Mouse (Mus musculus) heart, postnatal 10 days (tissue): ENCODE data around the gene Itga10. TPM values are rescaled to one million over a fixed set of nuclear protein-coding genes. Genes with fewer than 3 reads are reported as not detected.
"Not testable (repeated sequence)": the region's sequence is repeated elsewhere in the genome, so short reads cannot be mapped to it uniquely, and the experiment has no call there.

Source experiments
- DNase-seq, 2 experiments: peaks; one replicate each; pipeline ENCODE4 v3.0.0; 2021
- intact Hi-C: fragments of 180-260 bp; cut with DNase I; formaldehyde crosslinking; loops from one replicate; pipeline ENCODE4 v1.15.1; 2025
- total RNA-seq, 2 experiments: library from RNA; stranded (reverse); gene quantifications; 2 replicates each; pipeline ENCODE4 v1.2.3; 2021

Gene Itga10
- 1 to 10 TPM in 1 of 2 experiments, under 1 TPM in 1; 0.60 to 1.5 TPM for total RNA-seq

DNA sequence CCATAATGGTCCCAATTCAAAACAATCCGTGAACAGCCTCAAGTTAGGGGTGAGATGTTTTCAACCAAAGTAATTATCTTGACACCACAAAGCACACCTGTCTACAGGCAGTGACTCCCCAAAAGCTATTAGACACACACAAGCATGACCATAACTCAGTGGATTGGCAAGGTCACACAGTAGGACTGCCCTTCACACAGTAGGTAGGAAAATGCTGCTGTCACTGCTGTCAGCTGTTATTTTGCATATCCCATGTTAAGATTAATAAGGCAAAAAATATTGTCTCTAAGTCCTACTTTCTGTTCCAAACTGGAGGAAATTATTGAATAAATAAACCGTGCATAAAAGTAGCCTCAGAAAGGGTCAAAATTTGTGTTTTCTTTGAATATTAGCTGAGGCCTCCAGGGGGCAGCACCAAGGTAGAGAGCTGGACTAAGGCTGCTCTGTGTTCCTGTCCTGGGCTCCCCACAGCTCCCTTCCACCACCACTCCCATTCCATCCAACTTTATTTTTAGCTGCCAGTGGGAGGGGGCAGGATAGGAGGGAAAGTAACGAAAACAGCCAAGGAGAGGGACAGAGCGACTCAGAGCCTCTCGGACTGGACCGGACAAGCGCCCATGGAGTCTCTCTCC is at the start of gene Itga10:
TSS of gene Itga10 (plus strand) at position 567 of the 632 bp plus-strand sequence.
- intact Hi-C loops = loop anchor here (2.0 kb wide), 1 partner anchor 18 kb away; no protein-coding TSS in a partner anchor
- DNase-seq = peak; percentile 52 to 73

DNA sequence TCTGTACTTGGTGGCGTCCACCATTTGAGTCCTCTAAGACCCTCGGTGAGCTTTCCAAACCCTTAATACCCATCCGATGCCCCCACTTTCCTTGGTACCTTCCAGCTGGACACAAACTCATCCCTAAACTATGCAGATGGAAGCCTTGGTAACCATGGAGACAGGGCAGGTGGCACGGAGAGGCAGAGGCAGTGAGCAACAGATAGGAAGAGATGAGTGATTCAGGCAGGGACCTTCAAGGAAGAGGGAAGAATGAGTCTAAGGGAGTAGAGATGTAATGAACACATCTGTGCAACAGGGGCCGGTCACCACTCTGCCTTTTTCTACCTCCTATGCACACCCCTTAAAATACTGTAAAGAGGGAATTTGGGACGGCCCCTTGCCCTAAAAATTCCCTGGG is 49.7 kb upstream of the Itga10 start:
- intact Hi-C loops = no loop called here
- no peak for DNase-seq

DNA sequence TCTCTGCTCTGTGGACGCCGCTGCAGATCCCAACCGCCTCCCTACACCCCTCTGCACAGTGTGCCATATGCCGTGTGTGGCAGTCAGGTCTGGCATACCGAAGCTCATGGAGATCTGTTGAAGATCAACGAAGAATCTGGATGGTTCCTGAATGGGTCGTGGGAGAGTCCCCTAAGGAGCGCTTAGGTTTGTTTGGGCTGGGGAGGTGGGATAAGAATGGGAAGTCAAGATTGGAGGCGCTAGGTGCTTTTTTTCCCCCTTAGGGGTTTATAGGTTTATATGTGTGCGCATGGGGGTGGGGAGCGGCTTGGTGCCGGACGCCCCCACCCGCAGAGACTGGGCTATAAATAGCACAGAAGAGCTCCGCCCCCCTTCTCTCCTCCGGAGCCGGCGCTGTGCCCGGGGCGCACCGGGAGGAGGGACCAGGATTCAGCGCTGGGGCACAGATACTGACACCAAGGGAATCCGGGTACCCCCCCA is 49.1 kb upstream of the Itga10 start, which contains the start of gene Ankrd34a:
TSS of gene Ankrd34a (plus strand) at position 409 of the 480 bp plus-strand sequence.
- DNase-seq = peak; percentile 72 to 77
- intact Hi-C loops = no loop called here

DNA sequence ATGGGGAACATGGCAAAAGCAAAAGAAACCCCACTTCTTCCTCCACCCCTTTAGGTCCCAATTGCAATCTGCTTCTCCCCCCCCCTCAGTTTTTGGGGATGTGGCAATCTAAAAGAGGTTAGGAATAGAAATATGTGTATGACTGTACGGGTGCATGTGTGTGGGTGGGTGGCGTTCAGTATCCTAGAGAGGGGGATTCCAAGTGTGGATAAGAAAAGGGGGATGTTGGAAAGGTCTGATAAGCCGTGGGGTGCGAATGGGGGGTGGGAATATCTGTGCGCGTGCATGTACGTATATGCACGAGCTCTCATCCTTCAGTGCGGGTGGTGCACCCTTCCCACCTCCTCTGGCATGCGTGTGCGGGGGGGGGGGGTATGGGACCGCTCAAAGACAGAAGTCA is 48.5 kb upstream of the Itga10 start:
- DNase-seq = peak in 1 of 2 experiments; percentile 16
- intact Hi-C loops = no loop called here

DNA sequence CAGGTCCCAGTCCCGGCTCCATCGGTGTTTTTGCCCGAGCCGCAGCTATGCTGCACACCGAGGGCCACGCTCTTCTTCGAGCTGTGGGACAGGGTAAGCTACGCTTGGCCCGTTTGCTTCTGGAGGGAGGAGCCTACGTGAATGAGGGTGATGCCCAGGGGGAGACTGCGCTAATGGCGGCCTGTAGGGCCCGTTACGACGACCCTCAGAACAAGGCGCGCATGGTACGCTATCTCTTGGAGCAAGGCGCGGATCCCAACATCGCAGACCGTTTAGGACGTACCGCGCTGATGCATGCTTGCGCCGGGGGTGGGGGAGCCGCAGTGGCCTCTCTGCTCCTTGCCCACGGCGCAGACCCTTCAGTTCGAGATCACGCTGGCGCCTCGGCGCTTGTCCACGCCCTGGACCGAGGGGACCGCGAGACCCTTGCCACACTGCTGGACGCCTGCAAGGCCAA is 47.9 kb upstream of the Itga10 start:
- intact Hi-C loops = no loop called here
- DNase-seq = peak; percentile 49 to 54

DNA sequence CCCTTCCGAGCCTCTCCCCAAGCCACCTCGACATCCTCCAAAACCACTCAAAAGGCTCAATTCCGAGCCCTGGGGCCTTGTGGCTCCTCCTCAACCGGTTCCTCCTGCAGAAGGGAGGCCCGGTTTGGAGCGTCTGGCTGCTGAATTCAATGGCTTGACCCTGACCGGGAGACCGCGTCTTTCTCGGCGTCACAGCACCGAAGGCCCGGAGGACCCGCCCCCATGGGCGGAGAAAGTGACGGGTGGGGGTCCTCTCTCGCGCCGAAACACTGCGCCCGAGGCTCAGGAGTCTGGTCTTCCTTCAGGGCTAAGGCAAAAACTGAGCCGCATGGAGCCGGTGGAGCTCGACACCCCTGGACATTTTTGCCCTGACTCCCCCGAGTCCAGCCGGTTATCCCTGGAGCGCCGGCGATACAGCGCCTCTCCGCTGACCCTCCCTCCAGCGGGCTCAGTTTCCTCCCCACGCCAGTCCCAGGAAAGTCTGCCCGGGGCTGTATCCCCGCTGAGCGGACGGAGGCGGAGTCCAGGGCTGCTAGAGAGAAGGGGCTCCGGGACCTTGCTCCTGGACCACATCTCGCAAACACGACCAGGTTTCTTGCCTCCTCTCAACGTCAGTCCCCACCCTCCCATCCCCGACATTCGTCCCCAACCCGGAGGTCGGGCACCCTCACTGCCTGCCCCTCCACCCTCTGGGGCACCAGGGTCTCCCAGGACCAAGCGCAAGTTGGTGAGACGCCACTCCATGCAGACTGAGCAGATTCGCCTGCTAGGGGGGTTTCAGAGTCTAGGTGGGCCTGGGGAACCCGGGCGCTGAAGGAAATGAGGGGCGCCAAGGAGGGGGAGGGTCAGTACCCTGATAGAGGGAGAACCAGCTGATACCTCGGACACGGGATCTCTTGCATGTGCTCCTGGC is 47.0 kb upstream of the Itga10 start:
- intact Hi-C loops = no loop called here
- DNase-seq = peak; percentile 83 to 87

DNA sequence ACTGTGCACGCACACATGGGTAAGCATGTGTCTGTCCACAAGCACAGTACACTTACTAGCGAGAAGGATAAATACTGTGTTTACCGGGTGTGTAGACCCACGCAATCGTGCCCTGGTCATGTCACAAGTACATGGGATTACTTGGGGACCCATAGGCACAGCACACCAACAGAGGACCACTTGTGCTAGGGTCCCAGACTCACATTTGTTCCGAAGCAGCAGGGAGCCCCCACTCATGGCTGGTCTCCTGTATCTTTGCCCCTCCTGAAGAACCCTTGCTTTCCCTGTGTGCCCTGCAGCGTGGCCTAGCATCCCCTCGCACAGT is 46.4 kb upstream of the Itga10 start:
- DNase-seq = peak in 1 of 2 experiments; percentile 11
- intact Hi-C loops = no loop called here

DNA sequence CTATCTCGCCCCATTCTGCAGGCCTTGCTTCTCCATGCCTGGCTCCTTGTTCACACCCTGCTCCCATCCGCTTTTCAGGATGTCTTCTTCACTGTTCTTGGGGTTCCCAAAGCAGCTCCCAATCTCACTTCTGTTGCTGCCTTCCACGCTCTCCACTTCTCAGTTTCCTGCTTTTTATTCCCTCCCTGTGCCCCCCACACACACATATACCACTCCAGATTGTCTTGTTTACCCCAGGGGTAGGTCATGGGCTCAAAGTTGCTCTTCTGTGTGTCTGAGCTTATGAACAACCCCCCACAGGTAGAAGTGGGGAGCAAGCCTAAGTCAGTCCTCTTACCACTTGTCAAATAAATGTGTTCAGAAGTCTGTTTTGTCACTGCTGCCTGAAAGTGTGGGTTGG is 46.0 kb upstream of the Itga10 start:
- no peak for DNase-seq
- intact Hi-C loops = no loop called here

DNA sequence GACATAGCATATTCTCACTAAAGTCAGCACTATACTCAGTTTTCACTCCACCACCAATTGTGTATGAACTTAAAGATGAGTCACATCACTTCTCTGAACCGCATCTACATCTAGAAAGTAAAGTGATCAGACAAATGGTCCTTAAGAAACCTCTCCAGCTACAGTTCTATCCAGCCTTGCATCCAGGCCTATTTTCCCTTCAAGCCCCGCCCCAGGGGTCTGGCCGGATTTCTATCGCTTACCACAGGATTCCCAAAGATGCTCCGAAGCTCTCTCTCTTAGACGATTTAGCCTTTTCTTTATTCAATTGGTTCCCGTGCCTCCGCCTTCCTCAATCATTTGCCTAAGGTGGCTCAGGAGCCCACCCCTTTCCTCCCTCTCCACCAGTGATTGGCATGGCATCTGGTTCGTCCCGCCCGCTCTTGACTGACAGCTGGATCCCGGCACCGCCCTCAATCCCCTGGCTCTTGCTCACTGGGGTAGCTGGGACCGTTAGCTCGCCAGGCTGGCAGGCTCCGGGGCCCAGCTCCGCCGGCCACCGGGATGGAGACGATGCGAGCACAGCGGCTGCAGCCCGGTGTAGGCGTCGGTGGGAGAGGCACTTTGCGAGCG is 44.6 kb upstream of the Itga10 start, which contains the start of gene Lix1l:
TSS of gene Lix1l (plus strand) at position 511 of the 612 bp plus-strand sequence.
- DNase-seq = peak; percentile 97 to 98
- intact Hi-C loops = no loop called here

DNA sequence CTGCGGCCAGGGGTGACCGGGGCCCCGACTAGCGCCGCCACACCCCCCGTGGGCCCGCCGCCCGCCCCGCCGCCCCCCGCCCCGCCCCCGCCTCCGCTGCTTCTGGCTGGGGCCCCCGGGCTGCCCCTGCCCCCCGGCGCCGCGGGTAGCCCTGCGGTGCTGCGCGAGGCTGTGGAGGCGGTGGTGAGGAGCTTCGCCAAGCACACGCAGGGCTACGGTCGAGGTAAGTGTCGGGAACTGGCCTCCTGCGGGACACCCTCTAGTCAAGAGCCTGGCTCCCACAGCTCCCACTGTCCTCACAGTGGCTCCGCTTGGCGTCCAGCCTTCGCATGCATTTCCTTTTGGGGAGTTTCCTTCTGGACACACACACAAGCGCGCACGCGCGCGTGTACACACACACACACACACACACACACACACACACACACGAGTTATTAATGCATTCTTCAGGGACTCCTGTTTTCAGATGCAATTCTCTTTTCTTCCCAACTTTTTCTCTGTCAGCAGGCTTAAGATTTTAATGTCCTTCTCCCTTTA is 44.1 kb upstream of the Itga10 start:
- intact Hi-C loops = no loop called here
- DNase-seq = peak; percentile 88 to 90

DNA sequence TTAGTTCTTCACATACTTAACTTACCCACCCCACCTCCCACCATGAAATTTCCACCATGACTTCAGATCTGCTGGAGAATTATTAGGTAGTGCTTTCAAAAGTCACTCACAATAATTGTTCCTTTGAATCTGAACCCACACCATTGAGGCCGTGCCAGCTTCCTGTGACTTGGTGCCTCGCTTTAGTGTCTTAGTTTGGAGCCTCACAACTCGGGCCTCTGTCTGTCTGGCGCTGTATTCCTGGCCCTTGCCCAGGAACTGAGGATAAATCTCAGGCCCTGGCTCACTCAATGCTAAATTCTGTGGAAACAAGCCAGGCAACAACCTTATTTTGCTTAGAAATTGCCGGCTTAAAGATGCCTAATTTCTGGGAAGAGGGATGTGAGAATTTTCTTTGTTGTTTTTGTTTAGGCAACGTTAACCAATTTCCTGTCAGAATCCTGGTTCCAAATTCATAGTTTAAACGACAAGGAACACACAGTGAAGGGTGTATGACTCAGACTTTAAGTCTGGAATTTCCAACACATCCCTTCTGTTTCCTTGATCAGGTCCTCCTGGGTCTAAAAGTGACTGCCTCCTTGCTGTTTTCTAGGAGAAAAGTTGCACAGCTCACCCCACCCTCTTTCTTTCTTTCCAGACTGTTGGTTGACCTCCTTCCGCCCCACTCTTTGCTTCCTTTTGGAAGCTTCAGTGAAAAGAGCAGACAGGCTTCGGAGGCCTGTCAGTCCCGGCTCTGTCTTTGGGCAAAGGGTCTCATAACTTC is 43.3 kb upstream of the Itga10 start:
- intact Hi-C loops = loop anchor here (2.0 kb wide), 1 partner anchor 33 kb away; the partner anchor contains the start of genes Gm42957 and Pex11b
- peak; percentile 68 to 74 for DNase-seq

DNA sequence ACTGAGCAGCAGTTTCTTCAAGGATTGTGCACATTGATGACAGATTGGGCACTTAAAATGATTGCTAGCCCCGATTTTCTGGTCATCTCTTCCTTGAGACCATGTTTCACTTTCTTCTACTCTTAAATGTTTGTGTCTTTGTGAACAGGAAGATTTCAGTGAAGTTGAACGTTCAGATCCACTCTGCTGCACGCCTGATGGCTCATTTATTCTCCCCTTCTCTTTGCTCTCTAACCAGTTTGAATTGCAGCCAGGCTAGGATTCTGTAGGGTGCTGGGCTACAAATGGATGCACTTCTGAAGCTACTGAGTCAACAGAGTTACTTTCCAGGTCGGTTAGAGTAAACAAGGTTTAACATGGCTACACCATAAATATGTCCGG is 42.7 kb upstream of the Itga10 start:
- intact Hi-C loops = loop anchor here (2.0 kb wide), 1 partner anchor 32 kb away; the partner anchor contains the start of genes Gm42957 and Pex11b
- DNase-seq = no peak

DNA sequence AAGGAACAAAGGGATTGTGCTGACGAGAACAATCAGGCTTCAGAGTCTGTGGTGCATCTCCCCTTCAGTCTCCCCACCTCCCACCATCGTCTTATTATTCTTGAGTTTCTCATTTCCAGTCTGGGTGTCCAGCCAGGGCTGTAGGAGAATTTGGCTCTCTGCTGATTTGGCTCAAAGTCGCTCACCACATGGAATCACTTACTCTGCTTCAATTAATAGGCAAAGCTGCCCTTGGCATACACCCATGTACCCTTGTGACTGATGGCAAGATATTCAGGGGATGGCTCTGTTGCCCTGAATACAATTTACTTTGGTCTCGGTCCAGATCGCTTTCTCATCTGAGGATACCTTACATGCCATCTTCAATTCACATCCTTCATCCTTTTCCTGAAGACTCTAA is 42.1 kb upstream of the Itga10 start:
- DNase-seq = peak; percentile 46 to 53
- intact Hi-C loops = loop anchor here (2.0 kb wide), 1 partner anchor 31 kb away; the partner anchor contains the start of genes Gm42957 and Pex11b

DNA sequence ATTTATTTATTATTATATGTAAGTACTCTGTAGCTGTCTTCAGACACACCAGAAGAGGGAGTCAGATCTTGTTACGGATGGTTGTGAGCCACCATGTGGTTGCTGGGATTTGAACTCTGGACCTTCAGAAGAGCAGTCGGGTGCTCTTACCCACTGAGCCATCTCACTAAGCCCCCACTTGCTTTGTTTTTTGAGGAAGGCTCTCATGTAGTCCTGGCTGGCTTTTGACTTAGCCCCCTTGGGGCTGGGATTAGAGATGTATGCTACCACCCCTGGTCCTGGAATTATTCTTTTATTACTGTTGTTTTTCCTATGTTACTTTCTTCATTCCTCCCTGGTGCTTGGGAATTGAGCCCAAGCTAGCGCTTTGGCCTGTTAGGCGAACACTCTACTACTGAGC is 39.4 kb upstream of the Itga10 start:
- intact Hi-C loops, DNase-seq: not testable (repeated sequence)

DNA sequence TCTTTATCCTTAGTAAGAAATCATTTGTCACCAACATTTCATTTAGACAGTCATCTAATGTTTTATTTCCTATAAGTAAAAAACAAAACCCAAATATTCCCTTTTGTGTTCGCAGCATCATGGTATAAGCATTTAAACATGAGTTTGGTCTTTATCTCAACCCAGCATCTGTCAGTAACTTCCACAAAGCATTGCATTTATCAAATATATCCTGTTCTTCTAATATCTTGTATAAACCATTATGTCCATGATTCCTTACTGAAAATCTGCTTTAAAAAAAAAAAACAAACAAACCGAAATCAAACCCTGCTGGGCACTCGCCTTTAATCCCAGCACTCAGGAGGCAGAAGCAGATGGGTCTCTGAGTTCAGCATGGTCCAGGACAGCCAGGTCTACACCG is 38.8 kb upstream of the Itga10 start:
- intact Hi-C loops = no loop called here
- no peak for DNase-seq

DNA sequence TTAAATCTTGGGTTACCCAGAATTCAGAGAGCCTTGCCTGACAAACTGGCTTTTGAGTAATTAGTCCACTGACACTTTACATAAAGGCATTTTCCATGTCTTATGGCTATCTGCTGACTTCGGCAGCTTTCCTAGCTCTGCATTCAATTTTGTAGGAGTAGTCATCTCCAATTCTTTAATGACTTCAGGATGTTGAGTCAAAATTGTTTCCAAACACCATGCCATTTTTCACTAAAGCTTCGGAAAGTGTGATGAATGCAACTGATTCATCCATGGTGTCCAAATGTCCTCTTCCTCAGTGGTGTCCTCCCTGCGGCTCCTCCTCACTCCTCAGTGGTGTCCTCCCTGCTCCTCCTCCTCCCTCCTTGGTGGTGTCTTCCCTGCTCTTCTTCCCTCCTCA is 27.4 kb upstream of the Itga10 start:
- intact Hi-C loops = no loop called here
- DNase-seq = no peak

DNA sequence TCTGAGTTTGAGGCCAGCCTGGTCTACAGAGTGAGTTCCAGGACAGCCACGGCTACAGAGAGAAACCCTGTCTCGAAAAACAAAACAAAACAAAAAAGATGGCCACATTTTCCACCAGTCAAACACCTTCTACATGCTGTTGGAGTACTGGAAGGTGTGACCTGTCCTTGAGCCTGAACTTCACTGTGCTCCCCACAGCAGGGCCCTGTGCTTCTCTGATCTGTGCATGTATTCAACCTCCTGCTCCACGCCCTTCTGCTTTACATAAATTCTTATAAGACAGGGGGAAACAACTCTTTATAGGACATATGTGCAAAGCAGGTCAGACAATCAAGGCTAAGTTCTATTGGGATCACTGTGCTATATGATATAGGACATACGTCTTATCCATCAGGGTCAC is 22.2 kb upstream of the Itga10 start:
- DNase-seq = no peak
- intact Hi-C loops = no loop called here

DNA sequence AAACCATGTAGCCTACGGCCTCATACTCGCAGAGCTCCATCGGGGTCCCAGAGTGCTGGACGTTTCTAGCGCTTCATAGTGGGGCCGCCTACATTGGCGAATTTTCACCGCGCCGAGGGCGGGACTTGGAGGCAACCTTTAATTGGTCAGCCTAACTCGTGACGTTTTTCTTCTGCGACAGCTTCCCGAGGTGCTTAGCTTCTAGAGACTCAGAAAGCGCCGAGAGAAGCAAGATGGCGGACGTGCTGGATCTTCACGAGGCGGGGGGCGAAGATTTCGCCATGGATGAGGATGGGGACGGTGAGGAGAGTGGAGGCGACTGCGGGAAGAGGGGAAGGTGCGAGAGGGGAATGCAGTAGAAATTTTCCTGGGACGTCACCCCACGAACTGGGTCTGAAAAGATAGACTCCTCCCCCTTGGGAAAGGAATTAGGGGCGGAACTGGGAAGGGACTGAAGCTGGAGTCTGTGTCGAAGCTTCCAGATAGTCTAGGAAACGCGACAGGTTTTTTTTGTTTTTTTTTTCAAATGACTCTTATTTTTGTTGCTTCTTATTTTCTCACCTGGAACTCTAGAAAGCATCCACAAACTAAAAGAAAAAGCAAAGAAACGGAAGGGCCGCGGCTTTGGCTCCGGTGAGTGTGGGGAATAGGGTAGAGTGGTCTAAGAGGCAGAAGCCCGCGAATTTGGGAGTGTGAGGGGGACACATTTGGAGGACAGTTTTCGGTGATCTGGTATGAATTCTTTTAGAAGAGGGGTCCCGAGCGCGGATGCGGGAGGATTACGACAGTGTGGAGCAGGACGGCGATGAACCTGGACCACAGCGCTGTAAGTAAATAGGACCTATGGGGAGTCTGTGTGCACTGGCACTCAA is 15.4 kb upstream of the Itga10 start, which contains the start of gene Rbm8a:
TSS of gene Rbm8a (plus strand) at position 205 of the 872 bp plus-strand sequence.
- intact Hi-C loops = no loop called here
- peak; percentile 98 for DNase-seq

DNA sequence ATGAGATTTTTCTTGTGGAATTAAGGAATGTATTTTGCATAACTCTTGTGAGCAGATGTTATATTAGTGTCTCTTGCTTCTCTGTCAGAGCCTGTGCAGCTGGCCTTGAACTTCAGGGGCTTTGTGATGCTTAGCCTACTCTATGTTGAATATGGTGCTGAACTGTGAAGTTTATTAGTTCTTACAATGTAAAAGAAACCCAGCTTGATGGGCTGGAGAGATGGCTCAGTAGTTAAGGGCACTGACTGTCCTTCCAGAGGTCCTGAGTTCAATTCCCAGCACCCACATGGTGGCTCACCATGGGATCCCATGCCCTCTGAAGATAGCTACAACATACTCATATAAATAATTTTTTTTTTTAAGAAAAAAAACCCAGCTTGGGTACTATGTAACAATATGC is 13.3 kb upstream of the Itga10 start:
- DNase-seq = no peak
- intact Hi-C loops = no loop called here
